In the genomic region with DNA sequence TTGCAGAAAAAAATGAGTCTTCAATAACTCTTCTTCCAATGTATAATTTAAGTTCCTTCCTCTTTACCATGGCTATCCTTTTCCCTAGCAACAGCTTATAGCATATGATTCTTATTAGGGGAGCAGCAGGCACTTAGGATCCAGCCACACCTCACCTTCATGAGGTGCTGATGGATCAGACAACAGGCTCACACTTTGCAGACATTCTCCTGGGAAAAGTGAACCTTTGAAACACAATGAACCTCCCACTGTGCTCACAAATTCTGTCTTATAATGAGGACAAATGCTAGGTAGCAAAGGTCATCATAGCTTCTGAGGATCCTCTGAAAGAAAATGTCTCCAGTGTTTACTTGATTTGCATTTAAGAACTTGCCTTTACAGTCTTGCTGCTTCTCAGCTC, we compare ENCODE assay signal across 19 mouse cellular contexts.
"Had no signal": no experiment of that assay in that cellular context is flagged by ENCODE, and none has a peak within 500 bp of the region (broad histone marks: within the 10 kb centered on the region; RNA-seq: fewer than 3 reads in every experiment).

No protein-coding gene starts in this region.

- H3K4me3 ChIP-seq: layer of hippocampus, adult 2 months; limb, embryonic 12.5 days; limb, embryonic 15.5 days; liver, embryonic 12.5 days; liver, embryonic 15.5 days; lung, embryonic 15.5 days had no signal

- H3K9me3 ChIP-seq: limb, embryonic 15.5 days; liver, embryonic 15.5 days; lung, embryonic 15.5 days had no signal

- H3K27ac ChIP-seq: limb, embryonic 12.5 days; limb, embryonic 15.5 days; liver, embryonic 12.5 days; liver, embryonic 15.5 days; lung, embryonic 15.5 days; stomach, postnatal 0 days had no signal

- DNase-seq: kidney, adult 18-20 months; kidney, adult 9 months; kidney, postnatal 25 days; layer of hippocampus, adult 9-11 months; lung, adult 18-20 months; lung, postnatal 10 days; lung, postnatal 4 days; midbrain, embryonic 14.5 days; right cerebral cortex, postnatal 4 days; thymus, adult 2 months; thymus, postnatal 14 days had no signal

- H3K36me3 ChIP-seq: limb, embryonic 12.5 days; limb, embryonic 15.5 days; liver, embryonic 12.5 days; liver, embryonic 15.5 days; lung, embryonic 15.5 days had no signal

- H3K4me2 ChIP-seq: limb, embryonic 12.5 days; limb, embryonic 15.5 days; liver, embryonic 12.5 days; liver, embryonic 15.5 days; lung, embryonic 15.5 days; midbrain, embryonic 11.5 days had no signal

- H3K9ac ChIP-seq: limb, embryonic 12.5 days; limb, embryonic 15.5 days; liver, embryonic 12.5 days; liver, embryonic 15.5 days; lung, embryonic 15.5 days had no signal

- ATAC-seq: liver, embryonic 12.5 days had no signal

- H3K27me3 ChIP-seq: limb, embryonic 12.5 days; limb, embryonic 15.5 days; liver, embryonic 12.5 days; liver, embryonic 15.5 days; lung, embryonic 15.5 days had no signal

- H3K4me1 ChIP-seq: limb, embryonic 12.5 days; limb, embryonic 15.5 days; liver, embryonic 12.5 days; liver, embryonic 15.5 days; lung, embryonic 15.5 days had no signal
